Mouse (Mus musculus): ENCODE results near the gene Bpnt1.

Bpnt1 gene

GRCm38 (mm10) chr1:185331364-185331763, 585 bp upstream of the Bpnt1 start:
- no peak for DNase-seq (ENCODE audit: low spot score in 2 of 2)

- no peak for DNase-seq (ENCODE audit: low spot score in 2 of 2)
Measured at GRCm38 (mm10) chr1:185333651-185334050, 1.7 kb downstream of the Bpnt1 start.

- no peak for DNase-seq (ENCODE audit: low spot score in 2 of 2)
Measured at GRCm38 (mm10) chr1:185334136-185334535, 2.2 kb downstream of the Bpnt1 start.

- DNase-seq (ENCODE audit: low spot score in 2 of 2), result no peak
Measured at GRCm38 (mm10) chr1:185335231-185335765, 3.3 kb downstream of the Bpnt1 start.

GRCm38 (mm10) chr1:185336535-185336934, 4.6 kb downstream of the Bpnt1 start:
- no peak for DNase-seq (ENCODE audit: low spot score in 2 of 2)

- DNase-seq (ENCODE audit: low spot score in 2 of 2), result no peak
Measured at GRCm38 (mm10) chr1:185342441-185342840, 10.5 kb downstream of the Bpnt1 start.

GRCm38 (mm10) chr1:185343422-185343821, 11.5 kb downstream of the Bpnt1 start:
- DNase-seq (ENCODE audit: low spot score in 2 of 2), result no peak

- DNase-seq (ENCODE audit: low spot score in 2 of 2), result no peak
Measured at GRCm38 (mm10) chr1:185346188-185346587, 14.2 kb downstream of the Bpnt1 start.

GRCm38 (mm10) chr1:185349741-185350140, 17.8 kb downstream of the Bpnt1 start:
- no peak for DNase-seq (ENCODE audit: low spot score in 2 of 2)

GRCm38 (mm10) chr1:185350611-185351010, 18.7 kb downstream of the Bpnt1 start:
- DNase-seq (ENCODE audit: low spot score in 2 of 2), result no peak

GRCm38 (mm10) chr1:185352151-185352550, 20.2 kb downstream of the Bpnt1 start:
- DNase-seq (ENCODE audit: low spot score in 2 of 2), result no peak

GRCm38 (mm10) chr1:185353351-185353750, 21.4 kb downstream of the Bpnt1 start:
- DNase-seq (ENCODE audit: low spot score in 2 of 2), result no peak

GRCm38 (mm10) chr1:185354731-185355130, 22.8 kb downstream of the Bpnt1 start:
- no peak for DNase-seq (ENCODE audit: low spot score in 2 of 2)

GRCm38 (mm10) chr1:185356246-185356645, 24.3 kb downstream of the Bpnt1 start:
- DNase-seq (ENCODE audit: low spot score in 2 of 2), result no peak

GRCm38 (mm10) chr1:185358211-185358610, 26.3 kb downstream of the Bpnt1 start:
- no peak for DNase-seq (ENCODE audit: low spot score in 2 of 2)

GRCm38 (mm10) chr1:185362677-185363520, 30.9 kb downstream of the Bpnt1 start, which contains the start of gene Eprs:
TSS of gene Eprs (plus strand) at chr1:185363044.
- DNase-seq (ENCODE audit: low spot score in 2 of 2), result peak; percentile 98

GRCm38 (mm10) chr1:185363526-185364182, 31.7 kb downstream of the Bpnt1 start:
- DNase-seq (ENCODE audit: low spot score in 2 of 2), result peak in 1 of 2 experiments; percentile 7

- DNase-seq (ENCODE audit: low spot score in 2 of 2), result no peak
Measured at GRCm38 (mm10) chr1:185364183-185364540, 32.2 kb downstream of the Bpnt1 start.

GRCm38 (mm10) chr1:185367383-185367782, 35.4 kb downstream of the Bpnt1 start:
- DNase-seq (ENCODE audit: low spot score in 2 of 2), result no peak

GRCm38 (mm10) chr1:185369979-185370378, 38.0 kb downstream of the Bpnt1 start:
- no peak for DNase-seq (ENCODE audit: low spot score in 2 of 2)

- no peak for DNase-seq (ENCODE audit: low spot score in 2 of 2)
Measured at GRCm38 (mm10) chr1:185376390-185376789, 44.4 kb downstream of the Bpnt1 start.

GRCm38 (mm10) chr1:185377429-185377828, 45.5 kb downstream of the Bpnt1 start:
- DNase-seq (ENCODE audit: low spot score in 2 of 2), result no peak

- no peak for DNase-seq (ENCODE audit: low spot score in 2 of 2)
Measured at GRCm38 (mm10) chr1:185401615-185402014, 69.7 kb downstream of the Bpnt1 start.

Data from thymus, postnatal 10 days (tissue).